Mouse (Mus musculus) B cell, adult 67 days (primary cell): ENCODE data around the gene Chmp5. TPM values are rescaled to one million over a fixed set of nuclear protein-coding genes. Genes with fewer than 3 reads are reported as not detected.

Source experiments
- total RNA-seq, 2 experiments: library from RNA; stranded (reverse); gene quantifications; 4 replicates each; pipeline ENCODE4 v1.2.4; 2023

Chmp5 gene
- total RNA-seq = 10 to 100 TPM; 39.9 to 43.6 TPM

DNA sequence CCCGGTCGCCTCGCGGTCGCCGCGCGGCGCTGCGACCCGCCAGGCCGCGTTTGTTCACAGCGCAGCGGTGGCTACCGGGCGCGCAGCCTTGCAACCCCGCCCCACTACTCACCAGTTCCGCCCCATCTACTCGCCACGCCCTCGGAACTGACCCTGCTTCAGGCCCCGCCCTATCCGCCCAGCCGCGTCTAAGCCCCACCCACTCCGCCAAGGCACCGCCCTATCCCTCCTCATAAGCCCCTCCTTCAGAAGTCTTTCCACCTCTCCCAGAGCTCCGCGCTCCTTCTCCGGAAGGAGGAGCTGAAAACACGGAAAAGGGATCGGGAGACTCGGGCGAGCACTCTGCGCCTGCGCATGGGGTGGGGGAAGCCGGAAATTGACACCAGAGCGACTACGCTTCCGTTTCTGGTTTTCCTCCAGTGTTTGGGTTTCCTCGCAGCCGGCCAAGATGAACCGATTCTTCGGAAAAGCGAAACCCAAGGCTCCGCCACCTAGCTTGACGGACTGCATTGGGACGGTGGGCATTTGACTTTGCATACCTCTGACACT lies at the start of gene Chmp5, which contains the start of gene Bag1:
TSS of gene Chmp5 (plus strand) at position 248 of the 549 bp plus-strand sequence.
TSS of gene Bag1 (minus strand) at position 135 of the 549 bp plus-strand sequence.

DNA sequence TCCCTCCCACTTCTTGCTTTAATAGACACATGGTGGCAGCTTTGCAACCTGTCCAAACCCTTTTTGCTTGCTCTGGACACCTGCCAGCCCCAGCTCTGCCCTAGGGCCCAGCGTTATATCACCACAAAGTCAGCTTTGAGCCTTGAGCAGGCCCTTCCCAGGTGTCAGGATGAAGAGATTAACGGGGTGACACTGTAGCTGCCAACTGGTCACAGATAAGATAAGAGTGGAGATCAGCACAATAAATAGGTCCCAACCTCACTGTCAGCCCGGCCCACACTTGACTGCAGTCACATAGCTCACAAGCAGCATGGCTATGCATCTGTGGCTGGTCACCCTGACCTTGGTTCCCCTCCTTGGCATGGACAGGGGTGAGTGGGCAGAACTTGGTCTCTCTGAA lies 28.4 kb upstream of the Chmp5 start, which contains the start of gene Spink4:
TSS of gene Spink4 (plus strand) at position 268 of the 400 bp plus-strand sequence.

DNA sequence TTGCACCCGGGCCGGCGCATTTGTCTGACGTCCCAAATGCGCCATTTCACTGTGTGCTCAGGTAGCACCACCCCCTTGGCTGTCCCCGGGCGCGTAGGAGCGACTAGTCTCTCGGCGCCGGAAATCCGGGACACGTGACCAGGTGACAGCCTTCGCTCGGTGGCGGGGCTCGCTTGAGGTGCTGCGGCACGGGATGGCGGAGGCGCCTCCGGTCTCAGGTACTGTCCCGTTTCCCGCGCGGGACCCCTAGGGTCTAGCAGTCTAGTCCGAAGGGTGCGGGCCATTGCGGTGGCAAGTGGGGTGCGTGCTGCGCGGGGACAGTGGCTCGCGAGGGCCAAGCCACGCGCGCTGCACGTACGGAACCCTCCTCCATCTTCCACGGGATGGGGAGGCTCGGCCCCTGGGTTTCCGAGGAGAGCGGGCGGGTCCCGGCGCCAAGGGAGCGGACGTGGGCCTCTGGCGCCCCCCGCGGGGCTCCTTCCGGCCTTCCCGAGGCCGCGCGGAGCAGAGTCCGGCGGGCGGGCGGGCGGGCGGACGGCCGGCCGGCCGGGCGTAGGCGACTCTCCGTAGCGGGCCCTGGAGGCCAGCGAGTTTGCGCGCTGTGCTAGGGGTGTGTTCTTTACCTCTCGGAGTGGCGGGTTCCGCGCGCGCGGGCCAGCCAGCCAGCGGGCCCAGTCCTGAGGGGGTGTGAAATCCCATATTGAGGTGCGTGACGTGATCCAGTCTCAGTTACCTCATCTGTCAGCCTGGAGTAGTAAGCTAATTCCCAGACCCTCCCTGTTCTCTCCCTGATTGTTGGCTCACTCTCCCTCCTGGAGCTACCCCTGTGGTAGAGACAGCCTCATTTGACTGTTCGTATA lies 22.9 kb downstream of the Chmp5 start, which contains the start of gene Nfx1:
TSS of gene Nfx1 (plus strand) at position 65 of the 860 bp plus-strand sequence.

Other genes starting within 250 kb of the Chmp5 start
- gene Aptx, start 245.2 kb upstream of the Chmp5 start, total RNA-seq = 10 to 100 TPM; 30.0 to 33.3 TPM
- gene Dnaja1, start 226.3 kb upstream of the Chmp5 start, total RNA-seq = 100 to 1,000 TPM; 218 to 520 TPM
- gene Smu1, start 190.5 kb upstream of the Chmp5 start, total RNA-seq = 10 to 100 TPM; 85.5 to 87.1 TPM
- gene B4galt1, start 94.4 kb upstream of the Chmp5 start, total RNA-seq = 10 to 100 TPM; 41.7 to 42.9 TPM
- gene Spink4, start 28.4 kb upstream of the Chmp5 start, total RNA-seq = not detected
- 10 to 100 TPM; 66.9 to 69.8 TPM for gene Bag1, start 113 bp upstream of the Chmp5 start, total RNA-seq
- gene Nfx1, start 22.5 kb downstream of the Chmp5 start, total RNA-seq = 10 to 100 TPM; 92.8 to 95.6 TPM
- not detected for gene Aqp7, start 99.7 kb downstream of the Chmp5 start, total RNA-seq
- 1 to 10 TPM in 1 of 2 experiments, under 1 TPM in 1; 0.41 to 2.9 TPM for gene Aqp3, start 149.8 kb downstream of the Chmp5 start, total RNA-seq
- gene Nol6, start 176.0 kb downstream of the Chmp5 start, total RNA-seq = 10 to 100 TPM; 63.9 to 68.5 TPM
- 10 to 100 TPM; 86.9 to 89.8 TPM for gene Ube2r2, start 187.3 kb downstream of the Chmp5 start, total RNA-seq